Mouse (Mus musculus) gastrocnemius, adult 18-20 months (tissue): Measurements from ENCODE around the gene Mysm1. TPM values are rescaled to one million over a fixed set of nuclear protein-coding genes. Genes with fewer than 3 reads are reported as not detected.

Source experiments
- DNase-seq: peaks from one replicate; pipeline ENCODE4 v3.0.0; 2021; ENCODE audit warnings: low spot score
- long read RNA-seq, 2 experiments: library from polyadenylated mRNA; stranded (forward); transcript quantifications; one replicate each; pipeline ENCODE4 v2.0.0; 2021
- total RNA-seq, 2 experiments: library from RNA; stranded (reverse); gene quantifications; 2 replicates each; pipeline ENCODE4 v1.2.3; 2021

The Mysm1 gene
- 1 to 10 TPM; 6.6 to 8.5 TPM for total RNA-seq
- long read RNA-seq, experiment 1, result 0 reads
- long read RNA-seq, experiment 2, partial matches to known transcripts, result 1 of 3 reads
- long read RNA-seq, experiment 2, other reads (novel, unspliced or antisense), result 2 of 3 reads

GRCm38 (mm10) chr4:94978590-94979499 is at the start of gene Mysm1:
Gene Mysm1 (minus strand): TSS chr4:94979100.
- DNase-seq, result peak; percentile 94

GRCm38 (mm10) chr4:95025847-95026600 is 47.1 kb upstream of the Mysm1 start:
- no peak for DNase-seq

GRCm38 (mm10) chr4:95023350-95023953 is 44.6 kb upstream of the Mysm1 start:
- DNase-seq, result no peak

GRCm38 (mm10) chr4:95021649-95022637 is 43.0 kb upstream of the Mysm1 start:
- DNase-seq, result no peak

GRCm38 (mm10) chr4:95020201-95020600 is 41.3 kb upstream of the Mysm1 start:
- no peak for DNase-seq

- DNase-seq, result no peak
Measured at GRCm38 (mm10) chr4:95018221-95018620, 39.3 kb upstream of the Mysm1 start.

GRCm38 (mm10) chr4:95012706-95013105 is 33.8 kb upstream of the Mysm1 start:
- no peak for DNase-seq

GRCm38 (mm10) chr4:95012256-95012655 is 33.4 kb upstream of the Mysm1 start:
- DNase-seq, result no peak

GRCm38 (mm10) chr4:95008175-95009057 is 29.5 kb upstream of the Mysm1 start:
- DNase-seq, result peak; percentile 82

- DNase-seq, result no peak
Measured at GRCm38 (mm10) chr4:95007759-95008158, 28.9 kb upstream of the Mysm1 start.

- DNase-seq, result no peak
Measured at GRCm38 (mm10) chr4:95005251-95005830, 26.4 kb upstream of the Mysm1 start.

- DNase-seq, result no peak
Measured at GRCm38 (mm10) chr4:95001043-95001775, 22.3 kb upstream of the Mysm1 start.

GRCm38 (mm10) chr4:95000147-95000546 is 21.2 kb upstream of the Mysm1 start:
- DNase-seq, result no peak

- no peak for DNase-seq
Measured at GRCm38 (mm10) chr4:94999249-94999648, 20.3 kb upstream of the Mysm1 start.

GRCm38 (mm10) chr4:94995862-94996261 is 17.0 kb upstream of the Mysm1 start:
- DNase-seq, result no peak

GRCm38 (mm10) chr4:94990204-94990603 is 11.3 kb upstream of the Mysm1 start:
- no peak for DNase-seq

GRCm38 (mm10) chr4:94987725-94988124 is 8.8 kb upstream of the Mysm1 start:
- DNase-seq, result no peak

GRCm38 (mm10) chr4:94979500-94979915 is 608 bp upstream of the Mysm1 start:
- no peak for DNase-seq
